Mouse (Mus musculus) MEL (cell line): ENCODE measurements around the gene Plac9b. TPM values are rescaled to one million over a fixed set of nuclear protein-coding genes. Genes with fewer than 3 reads are reported as not detected.
"Not testable (repeated sequence)": the region's sequence is repeated elsewhere in the genome, so short reads cannot be mapped to it uniquely, and the experiment has no call there.

Experiments
- DNase-seq: peaks from one replicate; pipeline ENCODE4 v3.0.0; 2011; ENCODE audit warnings: low read depth, low spot score
- H3K27ac ChIP-seq: 2 replicates; pipeline ENCODE4 v1.5.1; 2012; ENCODE audit warnings: low read depth, mild to moderate bottlenecking, control low read depth, low read length, moderate library complexity; ENCODE audit not compliant: control insufficient read depth
- H3K27me3 ChIP-seq, 2 experiments: fragments of 150-350 bp in 1 of 2; sonication (generic) in 1 of 2; 2 replicates each; pipeline ENCODE4 v1.6.1; 2012; ENCODE audit warnings: low read length in 2 of 2, mild to moderate bottlenecking in 2 of 2, improper control_type of control experiment in 1 of 2, moderate library complexity in 1 of 2; ENCODE audit not compliant: insufficient read depth in 2 of 2, control insufficient read depth in 1 of 2
- H3K36me3 ChIP-seq, 2 experiments: 2 replicates each; pipeline ENCODE4 v1.6.1; 2012 to 2014; ENCODE audit warnings: low read length in 2 of 2, improper control_type of control experiment in 1 of 2, inconsistent platforms in 1 of 2, mild to moderate bottlenecking in 1 of 2; ENCODE audit not compliant: insufficient read depth in 2 of 2, control insufficient read depth in 1 of 2
- H3K4me1 ChIP-seq, 2 experiments: fragments of 150-350 bp in 1 of 2; sonication (generic) in 1 of 2; 2 replicates each; pipeline ENCODE4 v1.6.1; 2012; ENCODE audit warnings: low read length in 2 of 2, improper control_type of control experiment in 1 of 2, mild to moderate bottlenecking in 1 of 2; ENCODE audit not compliant: insufficient read depth in 2 of 2, control insufficient read depth in 1 of 2
- H3K4me3 ChIP-seq, 2 experiments: fragments of 150-350 bp in 1 of 2; sonication (generic) in 1 of 2; 2 replicates each; pipeline ENCODE4 v1.5.1; 2012; ENCODE audit warnings: low read depth in 2 of 2, low read length in 2 of 2, mild to moderate bottlenecking in 2 of 2, moderate library complexity in 2 of 2, control low read depth in 1 of 2, improper control_type of control experiment in 1 of 2; ENCODE audit not compliant: control insufficient read depth in 1 of 2, insufficient read depth in 1 of 2
- H3K79me2 ChIP-seq: 2 replicates; pipeline ENCODE4 v1.6.1; 2012; ENCODE audit warnings: mild to moderate bottlenecking, low read length, moderate library complexity; ENCODE audit not compliant: control insufficient read depth, poor library complexity, insufficient read depth
- H3K9ac ChIP-seq: 2 replicates; pipeline ENCODE4 v1.6.1; 2012; ENCODE audit warnings: low read depth, mild to moderate bottlenecking, control low read depth, low read length, moderate library complexity; ENCODE audit not compliant: control insufficient read depth, poor library complexity, severe bottlenecking
- H3K9me3 ChIP-seq: fragments of 150-350 bp; sonication (generic); replicated peaks from 2 replicates; pipeline ENCODE4 v1.6.1; 2012; ENCODE audit warnings: mild to moderate bottlenecking, low read length, improper control_type of control experiment, moderate library complexity; ENCODE audit not compliant: insufficient read depth
- polyA plus RNA-seq, 2 experiments: library from polyadenylated mRNA; stranded (reverse) in 1 of 2; unstranded in 1 of 2; fragments of >175 nt in 1 of 2; fragments of >200 nt in 1 of 2; gene quantifications; 2 replicates each; pipeline versions ENCODE4 v1.2.1 to v1.2.4; 2012; ENCODE audit warnings: low replicate concordance in 2 of 2, low read depth in 1 of 2; ENCODE audit not compliant: insufficient read length in 2 of 2, insufficient read depth in 1 of 2, missing spikeins in 1 of 2
- total RNA-seq: library from RNA; depleted of rRNA; stranded (reverse); fragments of 300-350 nt; gene quantifications from 2 replicates; pipeline ENCODE4 v1.2.3, GENCODE M21; 2012; rRNA removed

Gene Plac9b
- total and polyA plus RNA-seq, 3 experiments: not detected

- not testable (repeated sequence) for H3K36me3 ChIP-seq, H3K9ac ChIP-seq, H3K79me2 ChIP-seq, H3K27ac ChIP-seq, H3K4me1 ChIP-seq, H3K4me3 ChIP-seq, H3K27me3 ChIP-seq, DNase-seq, H3K9me3 ChIP-seq
Observed at GRCm38 (mm10) chr14:26147095-26147494, 35.2 kb downstream of the Plac9b start.

DNA sequence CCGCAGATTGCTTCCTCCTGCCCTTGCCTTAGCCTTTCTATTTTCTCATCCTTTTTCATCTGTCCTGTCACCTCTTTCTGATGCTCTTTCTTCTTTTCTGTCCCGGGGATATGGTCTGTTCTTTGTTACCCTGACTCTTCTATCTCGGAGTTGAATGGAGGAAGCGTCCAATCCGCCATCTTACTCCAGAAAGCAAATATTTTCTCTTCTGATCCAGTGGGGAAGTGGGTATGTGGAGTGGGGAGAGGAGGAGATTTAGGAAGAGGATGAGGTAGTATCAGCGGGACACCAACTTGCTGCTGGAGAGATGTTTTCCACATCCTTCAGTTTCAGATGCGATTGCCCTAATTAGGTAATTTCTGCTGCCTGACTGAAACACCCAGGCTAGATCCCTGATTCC lies 63.2 kb downstream of the Plac9b start:
- not testable (repeated sequence) for H3K36me3 ChIP-seq, H3K27me3 ChIP-seq, H3K79me2 ChIP-seq, H3K27ac ChIP-seq, H3K4me3 ChIP-seq, DNase-seq, H3K9me3 ChIP-seq, H3K4me1 ChIP-seq, H3K9ac ChIP-seq

DNA sequence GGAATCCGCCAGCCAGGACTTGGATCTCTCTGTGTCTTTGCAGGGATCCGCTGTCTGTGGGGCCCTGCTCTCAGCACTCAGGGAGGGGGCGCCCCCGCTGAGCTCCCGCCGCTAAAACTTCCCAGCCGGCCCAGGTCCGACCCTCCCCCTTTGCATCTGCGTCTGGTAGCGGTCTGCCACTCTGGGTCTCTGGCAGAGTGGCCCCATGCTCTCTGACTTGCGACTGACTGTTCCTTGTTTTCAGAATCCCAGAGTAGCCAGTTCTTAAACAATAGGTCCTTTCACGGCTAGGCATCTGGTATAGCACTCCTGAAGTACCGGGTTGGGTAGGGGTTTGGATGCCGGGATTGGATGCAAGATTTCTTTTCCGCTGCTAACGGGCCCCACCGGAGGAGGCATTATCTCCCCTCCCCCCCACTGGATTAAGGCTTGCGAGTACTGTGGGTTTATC lies 63.7 kb downstream of the Plac9b start:
- H3K4me3 ChIP-seq, H3K9me3 ChIP-seq, H3K9ac ChIP-seq, H3K36me3 ChIP-seq, H3K4me1 ChIP-seq, H3K79me2 ChIP-seq, DNase-seq, H3K27me3 ChIP-seq, H3K27ac ChIP-seq: not testable (repeated sequence)

DNA sequence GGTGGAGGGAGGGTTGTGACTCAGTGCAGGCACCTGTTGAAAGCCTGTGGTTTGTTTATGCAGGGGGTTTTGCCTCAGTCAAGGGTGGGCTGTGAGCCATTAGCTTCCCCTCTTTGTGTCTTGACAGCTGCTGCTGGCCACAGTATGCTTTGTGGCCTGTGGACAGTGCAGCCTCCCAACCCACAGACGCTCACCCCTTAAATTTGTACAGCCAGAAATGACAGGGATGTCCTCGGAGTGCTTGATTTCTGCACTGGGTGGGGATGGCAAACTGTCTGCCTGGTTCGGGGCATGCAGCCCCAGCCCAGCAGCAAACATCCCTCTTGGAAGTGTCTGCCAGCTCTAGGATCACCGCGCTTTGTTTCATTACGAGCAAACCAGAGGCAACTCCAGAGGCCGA lies 64.1 kb downstream of the Plac9b start, which contains the start of gene Duxbl2:
Gene Duxbl2, plus strand, starts transcription at position 200 of the 400 bp plus-strand sequence.
- H3K9ac ChIP-seq, H3K4me3 ChIP-seq, H3K79me2 ChIP-seq, H3K36me3 ChIP-seq, H3K27me3 ChIP-seq, H3K27ac ChIP-seq, H3K4me1 ChIP-seq, H3K9me3 ChIP-seq, DNase-seq: not testable (repeated sequence)

Other genes starting within 250 kb of the Plac9b start
- gene Cphx1, start 244.2 kb downstream of the Plac9b start, total RNA-seq: not detected in 2 replicates
- not detected for gene Cphx1, start 244.2 kb downstream of the Plac9b start, polyA plus RNA-seq
- not detected in 2 replicates for gene Duxbl1, start 203.9 kb downstream of the Plac9b start, total RNA-seq
- gene Duxbl1, start 203.9 kb downstream of the Plac9b start, polyA plus RNA-seq: not detected
- gene Gm9780, start 139.8 kb downstream of the Plac9b start, total RNA-seq: not detected in 2 replicates
- gene Gm9780, start 139.8 kb downstream of the Plac9b start, polyA plus RNA-seq: not detected
- 10.4 and 12.1 TPM in 2 replicates for gene Tmem254c, start 115.1 kb downstream of the Plac9b start, total RNA-seq
- gene Tmem254c, start 115.1 kb downstream of the Plac9b start, polyA plus RNA-seq: 10 to 100 TPM in 1 of 2 experiments, not detected in 1; 36.0 TPM
- gene Cphx2, start 101.0 kb downstream of the Plac9b start, total RNA-seq: not detected in 2 replicates
- not detected for gene Cphx2, start 101.0 kb downstream of the Plac9b start, polyA plus RNA-seq
- gene Cphx3, start 100.2 kb downstream of the Plac9b start, total RNA-seq: not detected in 2 replicates
- not detected for gene Cphx3, start 100.2 kb downstream of the Plac9b start, polyA plus RNA-seq
- not detected in 2 replicates for gene Duxbl2, start 64.1 kb downstream of the Plac9b start, total RNA-seq
- not detected for gene Duxbl2, start 64.1 kb downstream of the Plac9b start, polyA plus RNA-seq
- gene Tmem254b, start 24.6 kb upstream of the Plac9b start, total RNA-seq: 2.5 and 3.7 TPM in 2 replicates
- 1 to 10 TPM in 1 of 2 experiments, not detected in 1; 7.7 TPM for gene Tmem254b, start 24.6 kb upstream of the Plac9b start, polyA plus RNA-seq
- not detected in 2 replicates for gene Duxbl3, start 75.5 kb upstream of the Plac9b start, total RNA-seq
- gene Duxbl3, start 75.5 kb upstream of the Plac9b start, polyA plus RNA-seq: not detected